Mouse (Mus musculus) testis, adult 2 months (tissue): ENCODE measurements around the gene Ccdc171.

ENCODE experiments used
- CTCF ChIP-seq: fragments of 200-500 bp; IDR thresholded peaks from 2 replicates; pipeline ENCODE4 v1.5.1; 2012; ENCODE audit warnings: low read depth, mild to moderate bottlenecking, inconsistent platforms, low read length, moderate library complexity; ENCODE audit not compliant: control insufficient read depth, insufficient read depth, insufficient replicate concordance
- POLR2A ChIP-seq: fragments of 200-500 bp; IDR thresholded peaks from 2 replicates; pipeline ENCODE4 v1.6.1; 2012; ENCODE audit warnings: low read depth, mild to moderate bottlenecking, inconsistent platforms, low read length, moderate library complexity; ENCODE audit not compliant: control insufficient read depth

- TF ChIP-seq CTCF, result no peak
- TF ChIP-seq POLR2A, result no peak
Measured at GRCm38 (mm10) chr4:83725136-83725535, 199.8 kb downstream of the Ccdc171 start.
